Mouse (Mus musculus): Measurements from ENCODE around the gene Grik5.

Gene Grik5

GRCm38 (mm10) chr7:24987941-24988340, 84.2 kb downstream of the Grik5 start:
- no peak for DNase-seq (ENCODE audit: low read depth, low spot score)

- no peak for DNase-seq (ENCODE audit: low read depth, low spot score)
Observed at GRCm38 (mm10) chr7:24985799-24986198, 86.3 kb downstream of the Grik5 start.

GRCm38 (mm10) chr7:24984307-24984706, 87.8 kb downstream of the Grik5 start:
- DNase-seq (ENCODE audit: low read depth, low spot score), result no peak

GRCm38 (mm10) chr7:24983396-24983795, 88.8 kb downstream of the Grik5 start:
- DNase-seq (ENCODE audit: low read depth, low spot score), result no peak

GRCm38 (mm10) chr7:24980439-24980838, 91.7 kb downstream of the Grik5 start:
- no peak for DNase-seq (ENCODE audit: low read depth, low spot score)

GRCm38 (mm10) chr7:24978781-24979180, 93.4 kb downstream of the Grik5 start:
- no peak for DNase-seq (ENCODE audit: low read depth, low spot score)

GRCm38 (mm10) chr7:24974893-24975595, 97.1 kb downstream of the Grik5 start:
- DNase-seq (ENCODE audit: low read depth, low spot score), result no peak

- DNase-seq (ENCODE audit: low read depth, low spot score), result no peak
Observed at GRCm38 (mm10) chr7:24973902-24974301, 98.2 kb downstream of the Grik5 start.

- no peak for DNase-seq (ENCODE audit: low read depth, low spot score)
Observed at GRCm38 (mm10) chr7:24973208-24973607, 98.9 kb downstream of the Grik5 start.

GRCm38 (mm10) chr7:24971972-24972893, 99.9 kb downstream of the Grik5 start, which contains the start of gene Rabac1:
Gene Rabac1, minus strand, starts transcription at chr7:24972754.
- DNase-seq (ENCODE audit: low read depth, low spot score), result peak; percentile 85

GRCm38 (mm10) chr7:24971261-24971971, 100.7 kb downstream of the Grik5 start:
- DNase-seq (ENCODE audit: low read depth, low spot score), result no peak

- no peak for DNase-seq (ENCODE audit: low read depth, low spot score)
Observed at GRCm38 (mm10) chr7:24970341-24970740, 101.8 kb downstream of the Grik5 start.

- DNase-seq (ENCODE audit: low read depth, low spot score), result no peak
Observed at GRCm38 (mm10) chr7:24969805-24970204, 102.3 kb downstream of the Grik5 start.

- no peak for DNase-seq (ENCODE audit: low read depth, low spot score)
Observed at GRCm38 (mm10) chr7:24968463-24968862, 103.7 kb downstream of the Grik5 start.

GRCm38 (mm10) chr7:24967966-24968365, 104.2 kb downstream of the Grik5 start:
- DNase-seq (ENCODE audit: low read depth, low spot score), result no peak

- peak; percentile 73 for DNase-seq (ENCODE audit: low read depth, low spot score)
Observed at GRCm38 (mm10) chr7:24964897-24965535, 107.1 kb downstream of the Grik5 start.

- no peak for DNase-seq (ENCODE audit: low read depth, low spot score)
Observed at GRCm38 (mm10) chr7:24964288-24964687, 107.9 kb downstream of the Grik5 start.

All from embryo, embryonic 11.5 days (tissue).